Mouse (Mus musculus): ENCODE measurements around the gene Foxi3. TPM values are rescaled to one million over a fixed set of nuclear protein-coding genes. Genes with fewer than 3 reads are reported as not detected.

The Foxi3 gene
- polyA plus RNA-seq, 1 experiment from 2014 or later: not detected

DNA sequence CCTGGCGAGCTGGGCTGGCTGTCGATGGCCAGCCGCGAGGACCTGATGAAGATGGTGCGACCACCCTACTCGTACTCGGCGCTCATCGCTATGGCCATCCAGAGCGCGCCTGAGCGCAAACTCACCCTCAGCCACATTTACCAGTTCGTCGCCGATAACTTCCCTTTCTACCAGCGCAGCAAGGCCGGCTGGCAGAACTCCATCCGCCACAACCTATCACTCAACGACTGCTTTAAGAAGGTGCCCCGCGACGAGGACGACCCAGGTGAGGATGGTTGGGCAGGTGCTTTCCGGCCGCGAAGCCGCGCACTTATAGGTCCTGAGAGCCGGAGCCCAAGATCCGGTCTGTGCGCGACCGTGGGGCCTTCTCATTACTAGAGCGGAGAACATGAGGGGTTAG, 605 bp downstream of the Foxi3 start:
- peak overlapping the region; percentile 80 for H3K4me2 ChIP-seq
- H3K9me3 ChIP-seq: no peaks in the 10 kb centered on the region
- no peaks in the 10 kb centered on the region for H3K36me3 ChIP-seq
- peak; percentile 43 for ATAC-seq (ENCODE audit: low FRiP score, low read depth)
- H3K4me3 ChIP-seq: peak overlapping the region; percentile 40
- 3% methylated on average over 34 of the region's 34 CpGs for WGBS
- 0 out of 2 replicates have a peak overlapping the region, but pooled peaks have one; percentile 23 for H3K9ac ChIP-seq
- H3K4me1 ChIP-seq (replicated peaks): peaks cover 13% of the 10 kb centered on the region
- H3K27ac ChIP-seq (replicated peaks): no peak overlapping the region
- peaks cover 66% of the 10 kb centered on the region for H3K27me3 ChIP-seq

DNA sequence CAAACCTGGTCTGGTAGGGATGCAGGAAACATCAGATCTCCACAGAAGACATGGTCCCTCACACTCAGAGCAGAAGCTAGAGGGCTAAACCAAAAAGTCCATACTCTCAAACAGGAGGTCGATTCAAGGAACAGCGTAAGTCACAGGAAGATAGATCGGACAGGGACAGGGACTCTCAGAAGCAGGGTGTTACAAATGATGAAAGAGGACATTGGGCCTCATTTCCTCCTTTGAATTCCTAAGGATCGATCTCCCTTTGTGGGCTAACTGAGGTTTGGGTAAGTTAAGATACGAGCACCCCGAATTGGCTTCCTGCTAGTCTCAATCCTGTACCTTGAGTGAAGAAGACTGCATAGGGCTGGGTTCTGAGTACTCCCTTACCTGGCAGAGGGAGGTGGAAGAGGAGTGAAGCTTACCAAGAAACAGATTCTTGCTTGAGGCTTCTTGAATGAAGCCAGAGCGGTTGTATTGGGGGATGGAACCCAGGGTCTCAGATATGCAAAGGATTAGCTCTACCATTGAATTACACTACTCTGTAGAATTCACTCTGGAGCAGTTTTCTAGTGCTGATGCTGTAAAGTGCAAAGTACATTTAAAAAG, 1.1 kb downstream of the Foxi3 start:
- Histone ChIP-seq H3K27ac (replicated peaks) (no peak overlapping the region), H3K9me3 (no peaks in the 10 kb centered on the region), H3K4me2 (peak overlapping the region; percentile 80), H3K4me1 (replicated peaks) (peaks cover 13% of the 10 kb centered on the region), H3K9ac (no peak overlapping the region), H3K27me3 (peaks cover 66% of the 10 kb centered on the region), H3K36me3 (no peaks in the 10 kb centered on the region), H3K4me3 (peak overlapping the region; percentile 40)
- WGBS: 11% methylated on average over 7 of the region's 7 CpGs
- ATAC-seq (ENCODE audit: low FRiP score, low read depth): no peak

DNA sequence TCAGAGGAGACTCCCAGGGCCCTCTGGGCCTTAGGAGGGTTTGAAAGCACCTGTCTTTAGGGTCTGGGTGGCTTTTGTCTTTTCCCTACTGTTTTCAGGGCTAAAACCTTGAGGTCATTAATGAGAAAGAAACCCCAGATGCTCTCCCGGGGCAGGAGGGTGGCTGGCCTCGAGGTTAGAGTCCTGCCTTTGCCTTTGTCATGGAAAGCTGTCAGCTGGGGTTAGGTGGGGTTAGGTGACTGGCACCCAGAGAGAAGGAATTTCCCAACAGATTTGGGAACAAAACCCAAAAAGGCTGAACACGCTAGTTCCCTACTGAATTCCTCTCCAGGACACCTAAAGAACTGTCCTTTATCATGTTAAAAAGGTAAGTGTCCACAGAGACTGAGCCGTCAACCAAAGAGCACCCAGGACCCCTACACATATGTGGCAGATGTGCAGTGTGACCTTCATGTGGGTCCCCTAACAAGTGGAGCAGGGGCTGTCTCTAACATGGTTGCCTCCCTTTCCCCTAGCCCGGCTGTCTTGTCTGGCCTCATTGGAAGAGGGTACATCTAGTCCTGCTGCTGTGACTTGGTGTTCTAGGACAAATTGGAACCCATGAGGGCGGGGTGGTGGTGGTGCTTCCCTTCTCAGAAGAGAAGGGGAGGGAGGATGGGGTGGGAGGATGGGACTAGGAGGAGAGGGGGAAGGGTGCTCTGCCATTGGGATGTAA, 7.9 kb downstream of the Foxi3 start:
- Histone ChIP-seq H3K27me3 (peaks cover 18% of the 10 kb centered on the region), H3K9ac (no peak overlapping the region), H3K36me3 (no peaks in the 10 kb centered on the region), H3K4me2 (no peak overlapping the region), H3K4me3 (no peak overlapping the region), H3K9me3 (no peaks in the 10 kb centered on the region), H3K27ac (replicated peaks) (no peak overlapping the region), H3K4me1 (replicated peaks) (peaks cover 6% of the 10 kb centered on the region; the same call in 1 of the 2 replicates)
- ATAC-seq (ENCODE audit: low FRiP score, low read depth): no peak
- 27% methylated on average over 6 of the region's 6 CpGs for WGBS

DNA sequence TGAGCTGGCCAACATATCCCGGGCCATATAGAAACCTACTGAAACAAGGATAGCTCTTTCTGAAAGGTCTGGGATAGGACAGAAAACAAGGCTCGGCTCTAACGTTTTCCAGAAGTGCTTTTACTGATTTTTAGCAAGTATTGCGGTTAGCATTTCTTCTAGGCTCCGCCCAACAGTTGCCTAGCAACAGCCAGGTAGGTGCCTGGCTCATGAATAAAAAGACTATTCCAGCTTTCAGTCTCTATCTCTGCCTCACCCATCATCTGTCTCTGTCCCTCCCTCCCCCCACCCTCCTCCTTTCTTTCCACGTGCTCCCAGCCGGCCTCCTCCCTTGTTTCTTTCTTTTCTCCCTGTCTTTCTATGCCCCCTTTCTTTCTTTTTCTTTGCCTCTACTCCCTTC, 9.4 kb downstream of the Foxi3 start:
- Histone ChIP-seq H3K9ac (no peak overlapping the region), H3K27me3 (peaks cover 9% of the 10 kb centered on the region; the same call in 1 of the 2 replicates), H3K27ac (replicated peaks) (no peak overlapping the region), H3K9me3 (no peaks in the 10 kb centered on the region), H3K36me3 (no peaks in the 10 kb centered on the region), H3K4me2 (no peak overlapping the region), H3K4me3 (no peak overlapping the region), H3K4me1 (replicated peaks) (peaks cover 6% of the 10 kb centered on the region; the same call in 1 of the 2 replicates)
- WGBS: 20% methylated on average over 7 of the region's 7 CpGs
- no peak for ATAC-seq (ENCODE audit: low FRiP score, low read depth)

DNA sequence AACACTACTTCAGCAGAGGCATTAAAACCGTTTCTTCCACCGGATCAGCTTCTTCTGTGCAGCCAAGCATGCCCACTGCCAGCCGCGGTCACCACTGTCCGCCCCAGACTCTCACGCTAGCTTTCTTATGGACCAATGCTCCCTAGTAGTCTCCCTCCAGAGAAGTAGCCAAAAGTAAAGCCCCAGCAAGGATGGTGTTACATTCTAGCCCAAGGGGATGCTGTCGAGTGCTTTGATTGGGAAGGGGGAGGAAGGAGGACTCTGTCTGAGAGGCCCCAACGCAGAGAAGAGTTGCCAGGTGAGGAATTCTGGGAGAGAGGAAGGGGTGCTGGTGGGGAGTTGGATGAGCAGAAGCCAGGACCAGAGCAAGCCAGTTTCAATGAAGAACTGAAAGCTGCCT, 11.1 kb downstream of the Foxi3 start:
- no peak overlapping the region for H3K27ac ChIP-seq (replicated peaks)
- H3K4me3 ChIP-seq: peak overlapping the region; percentile 18
- no peak overlapping the region for H3K9ac ChIP-seq
- H3K9me3 ChIP-seq: no peaks in the 10 kb centered on the region
- 2% methylated on average over 8 of the region's 8 CpGs for WGBS
- ATAC-seq (ENCODE audit: low FRiP score, low read depth): no peak
- peak overlapping the region; percentile 50 for H3K4me2 ChIP-seq
- H3K27me3 ChIP-seq: 0 out of 2 replicates have a peak, but pooled peaks cover 6% of the 10 kb centered on the region
- H3K36me3 ChIP-seq: no peaks in the 10 kb centered on the region
- H3K4me1 ChIP-seq (replicated peaks): peaks cover 6% of the 10 kb centered on the region; the same call in 1 of the 2 replicates

DNA sequence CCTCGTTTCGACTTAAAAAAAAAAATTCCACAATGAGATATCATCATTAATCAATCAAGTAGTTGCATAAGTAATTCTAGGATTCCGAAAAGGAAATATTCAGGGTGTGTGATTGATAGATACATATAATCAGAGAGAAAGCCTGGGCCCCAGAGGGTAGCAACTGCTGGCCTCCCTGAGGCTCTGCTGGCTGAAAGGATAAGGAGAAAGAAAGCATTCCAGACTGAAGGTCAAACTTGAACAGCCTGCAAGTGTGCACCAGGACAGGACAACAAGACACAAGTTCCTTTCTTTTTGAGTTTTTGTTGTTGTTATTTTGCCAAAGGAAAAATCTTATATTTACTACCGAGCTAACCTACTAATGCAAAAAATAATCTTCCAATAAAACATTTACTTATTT, 12.0 kb downstream of the Foxi3 start:
- WGBS: 64% methylated on average over 4 of the region's 4 CpGs
- H3K9me3 ChIP-seq: no peaks in the 10 kb centered on the region
- H3K36me3 ChIP-seq: no peaks in the 10 kb centered on the region
- peaks cover 6% of the 10 kb centered on the region; the same call in 1 of the 2 replicates for H3K4me1 ChIP-seq (replicated peaks)
- 0 out of 2 replicates have a peak, but pooled peaks cover 6% of the 10 kb centered on the region for H3K27me3 ChIP-seq
- H3K27ac ChIP-seq (replicated peaks): no peak overlapping the region
- no peak overlapping the region for H3K4me3 ChIP-seq
- no peak for ATAC-seq (ENCODE audit: low FRiP score, low read depth)
- H3K4me2 ChIP-seq: no peak overlapping the region
- H3K9ac ChIP-seq: no peak overlapping the region

DNA sequence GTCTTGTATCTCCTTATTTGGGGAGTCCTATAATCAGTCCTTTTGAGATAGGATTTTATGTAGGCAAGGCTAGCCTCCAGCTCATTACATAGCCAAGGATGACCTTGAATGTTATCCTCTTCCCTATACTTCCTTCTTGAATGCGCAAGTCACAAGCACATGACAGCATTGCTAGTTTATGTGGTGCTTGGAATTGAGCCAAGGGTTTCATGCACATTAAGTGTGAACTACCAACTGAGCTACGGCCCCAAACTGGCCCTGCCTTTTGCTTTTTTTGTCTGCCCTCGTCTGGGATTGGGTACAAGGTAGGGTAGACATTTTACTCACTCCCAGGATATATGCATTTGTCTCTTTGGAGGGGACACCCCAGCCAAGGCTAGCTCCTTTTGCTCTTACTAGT, 16.7 kb downstream of the Foxi3 start:
- Histone ChIP-seq H3K4me1 (replicated peaks) (no peaks in the 10 kb centered on the region), H3K9ac (no peak overlapping the region), H3K9me3 (no peaks in the 10 kb centered on the region), H3K36me3 (no peaks in the 10 kb centered on the region), H3K27me3 (no peaks in the 10 kb centered on the region), H3K27ac (replicated peaks) (no peak overlapping the region), H3K4me3 (no peak overlapping the region), H3K4me2 (no peak overlapping the region)
- no peak for ATAC-seq (ENCODE audit: low FRiP score, low read depth)
- 44% methylated on average over 3 of the region's 3 CpGs for WGBS

DNA sequence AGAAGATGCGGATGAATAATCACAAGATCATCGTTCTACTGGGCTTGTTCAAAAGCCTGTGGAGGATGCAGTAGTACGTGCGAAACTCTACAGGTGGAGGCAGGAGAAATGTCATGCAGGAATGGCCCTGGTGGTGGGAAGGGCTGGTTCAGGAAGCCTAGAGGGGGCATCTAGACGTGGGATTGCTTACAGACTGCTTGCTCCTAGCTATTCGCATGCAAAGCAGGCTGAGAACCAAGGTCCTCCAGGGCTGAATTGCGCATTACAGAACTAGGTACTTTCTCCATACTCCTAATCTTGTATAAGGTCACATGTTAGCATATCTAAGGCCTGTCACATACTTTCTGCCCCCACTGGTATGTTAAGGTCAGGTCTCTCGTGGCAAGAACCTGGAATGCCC, 24.7 kb downstream of the Foxi3 start:
- 80% methylated on average over 8 of the region's 8 CpGs for WGBS
- no peaks in the 10 kb centered on the region for H3K36me3 ChIP-seq
- ATAC-seq (ENCODE audit: low FRiP score, low read depth): no peak

DNA sequence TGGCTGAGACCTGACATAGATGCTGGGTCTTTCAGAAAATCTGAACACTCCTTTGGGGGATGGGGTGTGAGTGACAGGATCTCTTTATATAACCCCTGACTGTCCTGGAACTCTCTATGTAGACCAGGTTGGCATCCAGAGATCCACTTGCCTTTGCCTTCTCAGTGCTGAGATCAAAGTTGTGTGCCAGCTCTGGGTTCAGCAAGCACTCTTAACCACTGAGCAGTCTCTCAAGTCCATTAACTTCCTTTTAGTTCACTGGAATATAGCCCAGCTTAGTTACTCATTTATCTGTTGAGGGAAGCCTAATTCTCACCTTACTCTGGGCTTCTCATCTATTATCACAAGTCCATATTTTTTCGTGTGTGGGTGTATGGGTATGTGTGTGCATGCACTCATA, 26.1 kb downstream of the Foxi3 start:
- H3K27me3 ChIP-seq: no peaks in the 10 kb centered on the region
- no peaks in the 10 kb centered on the region for H3K4me1 ChIP-seq (replicated peaks)
- H3K27ac ChIP-seq (replicated peaks): no peak overlapping the region
- 79% methylated on average over 1 of the region's 1 CpGs for WGBS
- ATAC-seq (ENCODE audit: low FRiP score, low read depth): no peak
- H3K4me3 ChIP-seq: no peak overlapping the region
- H3K36me3 ChIP-seq: no peaks in the 10 kb centered on the region
- no peaks in the 10 kb centered on the region for H3K9me3 ChIP-seq
- H3K4me2 ChIP-seq: no peak overlapping the region
- no peak overlapping the region for H3K9ac ChIP-seq

More for the DNA sequence above, 24.7 kb downstream of the Foxi3 start:
- H3K9me3 ChIP-seq: no peaks in the 10 kb centered on the region
- no peak overlapping the region for H3K4me2 ChIP-seq
- H3K27me3 ChIP-seq: no peaks in the 10 kb centered on the region
- no peaks in the 10 kb centered on the region for H3K4me1 ChIP-seq (replicated peaks)
- no peak overlapping the region for H3K27ac ChIP-seq (replicated peaks)
- no peak overlapping the region for H3K4me3 ChIP-seq
- H3K9ac ChIP-seq: no peak overlapping the region

DNA sequence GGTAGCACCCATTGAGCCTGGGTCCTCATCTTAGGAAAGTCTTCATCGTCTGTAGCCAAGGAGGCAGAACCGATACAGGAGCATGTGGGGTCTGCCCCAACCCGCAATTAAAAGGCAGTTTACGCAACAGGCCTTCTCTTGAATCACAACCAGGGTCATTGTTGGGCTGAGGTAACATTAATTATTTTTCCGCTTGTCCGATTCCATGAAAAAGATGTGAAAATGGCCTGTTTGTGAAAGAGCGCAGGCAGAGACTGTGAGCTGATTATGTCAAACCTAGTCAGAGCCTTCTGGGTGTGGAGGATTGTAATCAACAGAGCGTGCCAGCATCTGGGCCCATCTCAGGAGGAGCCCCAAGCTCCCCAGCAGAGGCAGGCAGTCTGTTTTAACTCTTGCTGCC, 30.4 kb downstream of the Foxi3 start:
- no peak for ATAC-seq (ENCODE audit: low FRiP score, low read depth)
- 31% methylated on average over 8 of the region's 8 CpGs for whole genome bisulfite sequencing
- H3K4me1 ChIP-seq (replicated peaks): no peaks in the 10 kb centered on the region

DNA sequence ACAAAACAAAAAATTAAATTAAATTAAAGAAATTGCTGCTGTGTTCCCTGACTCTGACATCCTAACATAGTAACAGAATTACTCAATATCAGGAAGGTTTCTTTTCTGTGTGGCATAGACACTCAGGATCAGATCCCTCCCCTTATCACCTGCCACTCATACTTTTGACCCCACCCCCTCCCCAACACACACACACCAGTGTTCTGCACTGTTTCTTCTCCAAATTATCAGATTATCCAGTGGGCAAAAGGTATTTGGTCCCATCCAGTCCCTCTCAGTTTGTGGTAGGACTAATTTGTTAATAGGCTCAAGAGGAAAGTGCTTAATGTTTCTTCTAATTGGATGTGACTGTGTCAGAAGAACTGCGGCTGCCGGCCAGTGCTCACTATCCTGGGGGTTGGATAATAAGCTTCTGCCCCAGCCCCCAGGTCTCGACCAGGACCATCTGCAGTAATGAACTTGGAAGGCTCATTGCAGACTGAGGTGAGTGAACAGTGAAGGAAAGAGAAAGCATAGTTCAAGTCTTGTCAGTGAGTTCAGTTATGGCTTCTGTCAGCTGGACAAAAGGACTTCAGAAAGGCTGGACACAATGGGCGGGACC, 39.9 kb downstream of the Foxi3 start:
- ATAC-seq (ENCODE audit: low FRiP score, low read depth): no peak

More for the DNA sequence above, 30.4 kb downstream of the Foxi3 start:
- H3K9me3 ChIP-seq: no peaks in the 10 kb centered on the region
- H3K9ac ChIP-seq: no peak overlapping the region
- H3K4me3 ChIP-seq: no peak overlapping the region
- H3K36me3 ChIP-seq: no peaks in the 10 kb centered on the region
- no peak overlapping the region for H3K27ac ChIP-seq (replicated peaks)
- no peaks in the 10 kb centered on the region for H3K27me3 ChIP-seq
- no peak overlapping the region for H3K4me2 ChIP-seq

DNA sequence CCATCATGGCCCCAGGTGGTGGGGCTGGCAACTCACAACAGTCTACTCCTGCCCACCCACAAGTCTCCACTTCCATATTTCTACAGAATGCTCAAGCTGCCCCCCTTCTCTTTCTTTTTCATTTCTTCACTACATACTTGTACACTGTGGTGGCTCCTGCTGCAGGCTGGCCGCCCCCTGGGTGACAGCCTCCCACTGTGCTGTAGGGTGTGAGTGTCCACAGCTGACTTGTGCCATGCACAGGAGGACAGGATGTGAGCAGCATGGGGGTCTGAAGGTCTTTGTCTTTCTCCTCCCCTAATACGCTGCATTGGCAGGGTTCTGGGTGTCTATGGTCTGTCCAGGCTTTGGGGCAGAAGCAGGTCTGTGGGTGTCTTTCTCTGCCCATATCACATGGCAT, 46.3 kb downstream of the Foxi3 start:
- 0 out of 2 replicates have a peak, but pooled peaks have one; percentile 8 for ATAC-seq (ENCODE audit: low FRiP score, low read depth)
- no peaks in the 10 kb centered on the region for H3K4me1 ChIP-seq (replicated peaks)
- H3K36me3 ChIP-seq: no peaks in the 10 kb centered on the region
- H3K9me3 ChIP-seq: no peaks in the 10 kb centered on the region
- no peaks in the 10 kb centered on the region for H3K27me3 ChIP-seq
- no peak overlapping the region for H3K4me3 ChIP-seq
- H3K27ac ChIP-seq (replicated peaks): no peak overlapping the region
- WGBS: 98% methylated on average over 2 of the region's 2 CpGs
- no peak overlapping the region for H3K9ac ChIP-seq
- H3K4me2 ChIP-seq: no peak overlapping the region

More for the DNA sequence above, 39.9 kb downstream of the Foxi3 start:
- Histone ChIP-seq H3K4me2 (no peak overlapping the region), H3K9ac (no peak overlapping the region), H3K27ac (replicated peaks) (no peak overlapping the region), H3K4me1 (replicated peaks) (no peaks in the 10 kb centered on the region), H3K27me3 (no peaks in the 10 kb centered on the region), H3K4me3 (no peak overlapping the region), H3K9me3 (no peaks in the 10 kb centered on the region), H3K36me3 (no peaks in the 10 kb centered on the region)
- WGBS: 59% methylated on average over 4 of the region's 4 CpGs
